Mouse (Mus musculus) heart, postnatal 14 days (tissue): Measurements from ENCODE around the gene Aldh3b3. TPM values are rescaled to one million over a fixed set of nuclear protein-coding genes. Genes with fewer than 3 reads are reported as not detected.

ENCODE experiments used
- total RNA-seq, 2 experiments: library from RNA; stranded (reverse); gene quantifications; 2 replicates each; pipeline ENCODE4 v1.2.3; 2021

Gene Aldh3b3
- total RNA-seq, 2 experiments from 2014 or later = 0.12 to 0.31 TPM

Other genes with a start within 250 kb of the Aldh3b3 start
- 10 to 100 TPM; 35.3 to 40.1 TPM for gene Kmt5b, start 191.2 kb upstream of the Aldh3b3 start, total RNA-seq
- gene Chka, start 106.9 kb upstream of the Aldh3b3 start, total RNA-seq = 10 to 100 TPM; 15.1 to 15.7 TPM
- gene Tcirg1, start 51.5 kb upstream of the Aldh3b3 start, total RNA-seq = 10 to 100 TPM; 16.0 to 20.4 TPM
- 100 to 1,000 TPM; 438 to 441 TPM for gene Ndufs8, start 45.9 kb upstream of the Aldh3b3 start, total RNA-seq
- gene Aldh3b1, start 28.8 kb upstream of the Aldh3b3 start, total RNA-seq = 1 to 10 TPM; 2.6 to 3.2 TPM
- 10 to 100 TPM; 21.7 to 21.9 TPM for gene Unc93b1, start 23.5 kb upstream of the Aldh3b3 start, total RNA-seq
- under 1 TPM; 0.57 to 0.59 TPM for gene Aldh3b2, start 13.7 kb downstream of the Aldh3b3 start, total RNA-seq
- gene Acy3, start 27.9 kb downstream of the Aldh3b3 start, total RNA-seq = 10 to 100 TPM; 11.7 to 15.2 TPM
- gene Tbx10, start 34.1 kb downstream of the Aldh3b3 start, total RNA-seq = not detected
- 10 to 100 TPM; 66.8 to 69.4 TPM for gene Nudt8, start 41.9 kb downstream of the Aldh3b3 start, total RNA-seq
- 1 to 10 TPM; 2.0 to 2.6 TPM for gene Gm49405, start 42.0 kb downstream of the Aldh3b3 start, total RNA-seq
- 10 to 100 TPM; 73.8 to 83.6 TPM for gene Doc2g, start 44.7 kb downstream of the Aldh3b3 start, total RNA-seq
- 1,000 to 10,000 TPM; 1,061 to 1,067 TPM for gene Ndufv1, start 54.2 kb downstream of the Aldh3b3 start, total RNA-seq
- 100 to 1,000 TPM; 257 to 271 TPM for gene Gstp1, start 79.3 kb downstream of the Aldh3b3 start, total RNA-seq
- gene Gstp2, start 87.4 kb downstream of the Aldh3b3 start, total RNA-seq = 10 to 100 TPM; 80.8 to 90.7 TPM
- not detected for gene Gstp3, start 100.9 kb downstream of the Aldh3b3 start, total RNA-seq
- not detected for gene Cabp2, start 122.9 kb downstream of the Aldh3b3 start, total RNA-seq
- 10 to 100 TPM; 24.2 to 27.5 TPM for gene Cdk2ap2, start 138.5 kb downstream of the Aldh3b3 start, total RNA-seq
- 10 to 100 TPM; 25.0 to 26.4 TPM for gene Pitpnm1, start 141.4 kb downstream of the Aldh3b3 start, total RNA-seq
- gene Aip, start 167.2 kb downstream of the Aldh3b3 start, total RNA-seq = 10 to 100 TPM; 47.0 to 60.6 TPM
- gene Gpr152, start 181.1 kb downstream of the Aldh3b3 start, total RNA-seq = not detected
- not detected for gene Cabp4, start 185.4 kb downstream of the Aldh3b3 start, total RNA-seq
- 10 to 100 TPM; 61.9 to 70.9 TPM for gene Coro1b, start 190.0 kb downstream of the Aldh3b3 start, total RNA-seq
- gene Ptprcap, start 195.0 kb downstream of the Aldh3b3 start, total RNA-seq = 1 to 10 TPM; 3.2 to 6.7 TPM
- gene Rps6kb2, start 204.7 kb downstream of the Aldh3b3 start, total RNA-seq = 10 to 100 TPM; 21.6 to 23.6 TPM
- gene Carns1, start 216.8 kb downstream of the Aldh3b3 start, total RNA-seq = 10 to 100 TPM; 36.1 to 43.3 TPM
- gene Tbc1d10c, start 232.6 kb downstream of the Aldh3b3 start, total RNA-seq = 1 to 10 TPM; 4.0 to 7.5 TPM
- gene Ppp1ca, start 233.4 kb downstream of the Aldh3b3 start, total RNA-seq = 100 to 1,000 TPM; 368 to 404 TPM
- gene Rad9a, start 243.0 kb downstream of the Aldh3b3 start, total RNA-seq = 1 to 10 TPM; 4.7 to 5.0 TPM